Mouse (Mus musculus) liver, embryonic 11.5 days (tissue): ENCODE data around the gene Ahnak2. TPM values are rescaled to one million over a fixed set of nuclear protein-coding genes. Genes with fewer than 3 reads are reported as not detected.
A peak's percentile ranks its signal among the peaks of the same experiment; 100 is the strongest.

Experiments used
- ATAC-seq: fragments of 200-750 bp; cut with Nextera tagmentation; replicated peaks from 2 replicates; pipeline ENCODE4 v1.8.0; 2017; ENCODE audit warnings: moderate number of reproducible peaks, mild to moderate bottlenecking, moderate TSS enrichment, moderate library complexity; ENCODE audit not compliant: low FRiP score
- DNase-seq: peaks from one replicate; pipeline ENCODE4 v3.0.0-alpha.2; 2017; ENCODE audit warnings: low spot score
- H3K27ac ChIP-seq: fragments of 300-500 bp; sonication (generic); 2 replicates; pipeline ENCODE4 v1.5.1; 2014; ENCODE audit warnings: mild to moderate bottlenecking, low read depth, low read length, control low read depth
- H3K27me3 ChIP-seq: fragments of 300-500 bp; sonication (generic); replicated peaks from 2 replicates; pipeline ENCODE4 v1.6.1; 2014; ENCODE audit warnings: low read length, mixed read lengths; ENCODE audit not compliant: control insufficient read depth, insufficient read depth
- H3K36me3 ChIP-seq: fragments of 300-500 bp; sonication (generic); 2 replicates; pipeline ENCODE4 v1.6.1; 2014; ENCODE audit warnings: mild to moderate bottlenecking, low read length, moderate library complexity, mixed read lengths; ENCODE audit not compliant: control insufficient read depth, insufficient read depth
- H3K4me1 ChIP-seq: fragments of 300-500 bp; sonication (generic); replicated peaks from 2 replicates; pipeline ENCODE4 v1.6.1; 2014; ENCODE audit warnings: low read length, mixed read lengths; ENCODE audit not compliant: control insufficient read depth, insufficient read depth
- H3K4me2 ChIP-seq: fragments of 300-500 bp; sonication (generic); 2 replicates; pipeline ENCODE4 v1.6.1; 2014; ENCODE audit warnings: mild to moderate bottlenecking, control low read depth, moderate library complexity
- H3K4me3 ChIP-seq: fragments of 300-500 bp; sonication (generic); 2 replicates; pipeline ENCODE4 v1.5.1; 2014; ENCODE audit warnings: low read depth, low read length, control low read depth
- H3K9ac ChIP-seq: fragments of 300-500 bp; sonication (generic); 2 replicates; pipeline ENCODE4 v1.6.1; 2014; ENCODE audit warnings: low read depth, low read length, control low read depth
- H3K9me3 ChIP-seq: fragments of 300-500 bp; sonication (generic); 2 replicates; pipeline ENCODE4 v1.6.1; 2016; ENCODE audit warnings: low read length, inconsistent platforms, mixed read lengths; ENCODE audit not compliant: control insufficient read depth
- WGBS: fragments of 180-500 bp; shearing (Covaris S2); extraction: QIAGEN DNeasy Blood & Tissue Kit; methylation state at CpG from one replicate; pipeline ENCODE4 v1.1.7; 2014; 5-methylcytosine and 5-hydroxymethylcytosine counted together
- polyA plus RNA-seq: library from polyadenylated mRNA; unstranded; fragments of >200 nt; fragmentation: Nextera tagmentation; extraction: Ambion mirVana; gene quantifications from 2 replicates; pipeline ENCODE4 v1.2.1, GENCODE M21; 2014

Ahnak2 gene
- polyA plus RNA-seq, 1 experiment from 2014 or later = 0.34 TPM

DNA sequence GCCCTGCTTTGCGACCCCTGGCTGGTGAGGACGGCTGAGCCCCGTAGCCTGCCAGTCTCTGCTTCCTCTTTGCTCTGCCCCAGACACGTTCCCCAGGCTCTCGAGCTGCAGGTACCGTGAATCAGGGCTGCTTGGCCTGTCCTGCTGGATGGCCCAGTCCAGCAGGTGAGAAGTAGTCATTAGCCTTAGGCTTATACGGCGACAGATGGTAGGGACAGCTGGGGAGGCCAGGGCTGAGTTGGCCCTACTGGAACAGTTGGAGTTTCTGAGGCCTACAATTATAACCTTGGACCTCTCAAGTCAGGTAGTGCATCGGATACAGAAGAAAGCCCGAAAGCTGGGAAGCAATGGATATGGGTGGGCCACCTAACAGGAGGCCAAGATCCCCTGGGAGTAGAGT lies 69.9 kb downstream of the Ahnak2 start:
- H3K9me3 ChIP-seq = no peaks in the 10 kb centered on the region
- ATAC-seq = no peak
- no peaks in the 10 kb centered on the region; the same call in 1 of the 2 replicates for H3K36me3 ChIP-seq
- DNase-seq = no peak
- H3K27me3 ChIP-seq = no peaks in the 10 kb centered on the region
- H3K4me2 ChIP-seq = no peak overlapping the region
- H3K4me3 ChIP-seq = no peak overlapping the region
- no peak overlapping the region for H3K9ac ChIP-seq
- 76% methylated on average over 10 of the region's 10 CpGs for WGBS
- H3K4me1 ChIP-seq = no peaks in the 10 kb centered on the region
- no peak overlapping the region for H3K27ac ChIP-seq

DNA sequence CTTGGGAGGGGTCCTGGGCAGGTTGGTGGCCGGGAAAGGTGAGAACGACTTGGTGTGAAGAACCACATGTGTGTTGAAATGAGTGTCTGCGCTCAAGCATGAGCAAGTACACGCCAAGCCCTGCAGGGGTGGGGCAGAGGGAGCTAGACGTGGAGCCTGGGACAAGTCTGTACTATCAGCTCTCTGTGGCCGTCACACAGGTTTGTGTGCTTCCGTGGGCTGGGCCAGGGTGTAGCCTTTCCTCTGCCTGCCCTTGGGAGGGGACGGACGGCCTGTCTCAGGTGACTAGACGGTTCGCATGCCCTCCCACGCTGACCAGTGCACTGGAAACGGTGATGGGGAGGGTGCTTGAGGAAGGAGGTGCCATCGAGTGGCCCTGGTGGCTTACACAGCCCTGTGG lies 71.6 kb downstream of the Ahnak2 start:
- Histone ChIP-seq H3K4me3 (no peak overlapping the region), H3K4me1 (no peaks in the 10 kb centered on the region), H3K9ac (no peak overlapping the region), H3K4me2 (no peak overlapping the region), H3K27ac (no peak overlapping the region), H3K36me3 (no peaks in the 10 kb centered on the region; the same call in 1 of the 2 replicates), H3K9me3 (no peaks in the 10 kb centered on the region), H3K27me3 (no peaks in the 10 kb centered on the region)
- 71% methylated on average over 14 of the region's 14 CpGs for WGBS
- ATAC-seq (no peak), DNase-seq (no peak)

GRCm38 (mm10) chr12:112727801-112728200 lies 74.7 kb downstream of the Ahnak2 start:
- H3K27ac ChIP-seq = no peak overlapping the region
- DNase-seq = no peak
- no peak overlapping the region for H3K4me3 ChIP-seq
- no peaks in the 10 kb centered on the region for H3K36me3 ChIP-seq
- 76% methylated on average over 8 of the region's 8 CpGs for WGBS
- H3K4me1 ChIP-seq = no peaks in the 10 kb centered on the region
- H3K9me3 ChIP-seq = no peaks in the 10 kb centered on the region
- no peak overlapping the region for H3K9ac ChIP-seq
- no peak for ATAC-seq
- H3K27me3 ChIP-seq = peaks cover 14% of the 10 kb centered on the region
- no peak overlapping the region for H3K4me2 ChIP-seq

DNA sequence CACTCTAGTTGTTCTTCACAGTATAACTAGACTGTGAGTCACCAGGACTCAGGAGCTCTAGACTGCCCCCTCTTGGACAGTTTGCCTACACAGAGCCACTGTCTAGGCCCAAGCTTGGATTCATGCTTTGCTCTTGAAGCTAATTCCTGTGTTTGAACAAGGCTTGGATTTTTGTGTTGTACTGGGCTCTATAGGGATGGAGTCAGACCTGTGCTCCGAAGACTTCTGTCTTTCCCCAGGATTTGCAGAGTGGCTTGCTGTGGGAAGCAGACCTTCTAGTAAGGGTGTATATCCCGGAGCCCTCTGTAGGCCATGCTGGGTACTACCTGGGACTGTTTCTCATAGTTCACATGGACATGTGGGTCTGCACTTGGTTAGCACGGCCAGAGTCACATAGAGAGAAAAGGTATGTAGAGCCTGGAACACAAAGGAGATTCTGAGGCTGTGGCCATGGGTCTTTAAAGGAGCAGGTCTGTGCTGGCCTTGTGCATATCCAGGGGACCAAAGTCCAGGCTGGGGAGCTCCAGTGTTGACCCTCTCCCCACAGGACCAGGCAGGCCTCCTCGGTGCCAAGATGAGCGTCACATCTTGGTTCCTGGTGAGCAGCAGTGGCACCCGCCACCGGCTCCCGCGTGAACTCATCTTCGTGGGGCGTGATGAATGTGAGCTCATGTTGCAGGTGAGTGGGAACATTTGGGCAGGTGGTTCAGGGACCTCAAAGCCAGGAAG lies 78.2 kb downstream of the Ahnak2 start:
- Histone ChIP-seq H3K36me3 (no peaks in the 10 kb centered on the region), H3K9ac (no peak overlapping the region), H3K4me3 (no peak overlapping the region), H3K9me3 (no peaks in the 10 kb centered on the region), H3K4me2 (no peak overlapping the region; the same call in 1 of the 2 replicates), H3K27ac (no peak overlapping the region), H3K4me1 (peaks cover 4% of the 10 kb centered on the region; the same call in 1 of the 2 replicates), H3K27me3 (peaks cover 41% of the 10 kb centered on the region)
- 69% methylated on average over 11 of the region's 11 CpGs for WGBS
- DNase-seq (peak; percentile 58), ATAC-seq (0 out of 2 replicates have a peak, but pooled peaks have one; percentile 35)

DNA sequence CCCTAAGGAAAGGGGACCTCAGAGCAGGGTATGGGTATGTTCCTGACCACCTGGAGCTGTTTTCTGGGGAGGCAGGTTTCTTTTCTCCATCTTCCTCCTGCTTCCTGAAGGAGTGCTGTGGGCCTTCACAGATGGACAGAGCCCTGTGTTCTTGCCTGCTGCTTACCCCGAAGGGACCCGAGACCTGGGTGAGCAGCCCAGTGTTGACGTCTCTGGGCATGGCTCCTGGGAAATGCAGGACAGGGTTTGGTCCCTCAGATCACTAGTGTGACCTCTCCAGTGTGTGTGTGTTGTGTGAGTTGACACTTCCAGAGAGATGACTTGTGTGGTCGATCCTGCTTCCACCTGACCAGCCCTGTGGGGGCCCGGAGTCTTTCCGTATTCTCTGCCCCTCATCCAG lies 79.0 kb downstream of the Ahnak2 start:
- ATAC-seq (no peak), DNase-seq (no peak)
- Histone ChIP-seq H3K27me3 (peaks cover 41% of the 10 kb centered on the region), H3K4me3 (peak overlapping the region; percentile 75), H3K36me3 (no peaks in the 10 kb centered on the region), H3K9me3 (no peaks in the 10 kb centered on the region), H3K9ac (no peak overlapping the region), H3K4me2 (peak overlapping the region; percentile 94; the same call in 1 of the 2 replicates), H3K27ac (no peak overlapping the region), H3K4me1 (peaks cover 4% of the 10 kb centered on the region; the same call in 1 of the 2 replicates)
- 82% methylated on average over 6 of the region's 6 CpGs for WGBS

DNA sequence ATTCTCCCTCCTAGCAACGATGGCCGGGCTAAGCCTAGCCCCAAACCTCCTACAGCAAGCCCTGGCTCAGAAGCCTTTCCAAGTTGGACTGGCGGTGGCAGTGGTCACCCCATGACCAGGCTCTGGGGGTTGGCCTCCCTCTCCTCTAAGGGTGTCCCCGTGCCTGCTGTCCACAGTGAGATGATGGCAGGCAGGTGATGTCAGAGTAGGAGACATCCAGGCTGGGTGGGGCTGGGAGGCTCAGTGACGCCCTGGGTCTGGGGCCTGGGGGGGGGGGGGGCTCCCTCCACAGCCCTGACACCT lies 79.5 kb downstream of the Ahnak2 start:
- WGBS = 16% methylated on average over 4 of the region's 5 CpGs
- ATAC-seq = no peak
- Histone ChIP-seq H3K9ac (no peak overlapping the region), H3K4me1 (peaks cover 4% of the 10 kb centered on the region; the same call in 1 of the 2 replicates), H3K27me3 (peaks cover 41% of the 10 kb centered on the region), H3K4me3 (peak overlapping the region; percentile 75), H3K9me3 (no peaks in the 10 kb centered on the region), H3K4me2 (peak overlapping the region; percentile 94), H3K27ac (no peak overlapping the region), H3K36me3 (no peaks in the 10 kb centered on the region)
- DNase-seq = no peak

DNA sequence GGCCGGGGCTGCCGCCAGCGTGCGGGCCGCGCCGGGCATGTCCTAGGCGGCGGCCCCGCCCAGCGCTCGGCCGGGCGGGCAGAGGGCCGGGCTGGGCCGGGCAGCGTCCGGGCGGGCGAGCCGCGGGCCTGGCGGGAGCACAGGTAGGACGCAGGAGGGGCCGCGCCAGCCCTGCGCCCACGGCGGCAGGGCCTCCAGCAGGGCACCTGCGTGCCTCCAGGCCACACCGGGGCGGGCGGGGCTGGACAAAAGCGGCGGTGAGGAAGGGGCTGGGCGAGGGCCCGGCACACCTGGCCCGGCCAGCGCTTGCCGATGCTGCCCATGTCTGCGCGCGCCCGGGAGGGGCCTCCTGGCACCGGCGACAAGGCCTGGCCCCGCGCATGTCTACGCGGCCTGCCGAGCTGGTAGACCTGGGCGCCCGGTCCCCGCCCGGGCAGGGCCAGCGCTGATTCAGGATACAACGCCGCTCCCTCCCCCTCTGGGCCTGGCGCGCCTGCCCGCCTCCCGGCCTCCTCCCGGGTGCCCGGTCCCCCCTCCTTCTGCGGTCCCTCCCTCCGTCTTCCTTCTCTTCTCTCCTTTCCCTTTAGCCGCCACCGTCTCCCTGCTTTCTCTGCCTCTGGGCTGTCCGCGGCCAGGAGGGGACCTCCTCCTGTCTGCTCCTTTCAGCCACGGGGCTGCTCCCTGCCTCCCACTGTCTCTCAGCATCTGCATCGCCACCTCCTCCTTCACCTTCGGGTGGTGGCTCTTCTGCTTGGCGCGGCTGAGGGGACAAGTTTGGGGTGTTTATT lies 80.0 kb downstream of the Ahnak2 start:
- H3K27ac ChIP-seq = peak overlapping the region; percentile 80

More for the DNA sequence above, 80.0 kb downstream of the Ahnak2 start:
- WGBS = 2% methylated on average over 66 of the region's 75 CpGs
- Histone ChIP-seq H3K9me3 (no peaks in the 10 kb centered on the region), H3K27me3 (peaks cover 41% of the 10 kb centered on the region), H3K4me3 (peak overlapping the region; percentile 75), H3K4me2 (peak overlapping the region; percentile 94), H3K4me1 (peaks cover 4% of the 10 kb centered on the region; the same call in 1 of the 2 replicates), H3K9ac (peak overlapping the region; percentile 53), H3K36me3 (no peaks in the 10 kb centered on the region)
- ATAC-seq = peak; percentile 18
- peak; percentile 45 for DNase-seq
